Mouse (Mus musculus): ENCODE results near the gene Dpp6.

The Dpp6 gene

DNA sequence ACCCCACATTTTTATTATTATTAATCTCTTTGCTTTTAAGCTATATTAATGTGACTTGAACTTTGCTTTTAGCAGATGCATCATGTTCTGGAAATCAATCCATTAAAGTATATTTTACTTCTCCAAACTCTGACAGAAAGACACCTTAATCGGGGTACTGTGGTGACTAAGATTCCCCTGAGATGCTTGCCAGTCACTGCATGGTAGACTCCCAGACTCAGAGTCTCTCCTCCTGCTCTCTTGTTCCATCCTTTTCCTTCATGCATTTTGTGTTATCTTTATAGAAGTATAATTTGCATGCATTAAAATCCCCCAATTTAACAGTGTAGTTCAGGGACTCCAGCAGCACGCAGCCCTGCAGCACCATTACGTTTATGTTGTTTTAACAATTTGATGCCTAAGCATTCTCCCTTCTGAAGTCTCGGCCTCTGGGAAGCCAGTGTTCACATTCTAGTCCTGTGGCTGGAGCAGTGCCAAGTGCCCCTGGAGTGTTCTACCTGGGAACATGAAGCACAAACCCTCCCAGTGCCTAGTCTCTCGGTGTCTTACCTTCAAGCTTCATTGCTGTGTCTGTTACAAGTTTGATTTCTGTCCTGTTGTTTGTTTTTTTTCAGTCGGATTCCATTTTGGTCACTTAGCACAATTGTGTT is 153.1 kb downstream of the Dpp6 start:
- no peak for DNase-seq (ENCODE audit: low spot score)

GRCm38 (mm10) chr5:26973166-26973565 is 156.2 kb downstream of the Dpp6 start:
- DNase-seq (ENCODE audit: low spot score): no peak

DNA sequence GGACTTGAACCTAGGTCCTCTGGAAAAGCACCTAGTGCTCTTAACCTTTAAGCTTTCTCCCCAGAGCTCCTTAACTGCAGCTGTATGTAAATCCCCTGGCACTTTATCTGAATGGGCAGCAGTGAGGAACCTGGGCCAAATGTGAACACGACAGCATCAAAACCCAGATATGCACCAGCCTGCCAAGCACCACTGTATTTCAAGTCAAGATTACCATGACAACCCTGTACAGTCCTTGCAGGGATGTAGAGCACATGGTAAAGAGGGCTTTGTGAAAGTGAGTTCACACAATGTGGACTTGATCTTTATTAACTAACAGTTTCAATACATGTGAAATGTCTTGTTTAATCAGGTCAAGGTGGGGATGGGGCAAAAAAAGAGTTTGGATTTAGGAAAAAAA is 162.3 kb downstream of the Dpp6 start:
- DNase-seq (ENCODE audit: low spot score): no peak

DNA sequence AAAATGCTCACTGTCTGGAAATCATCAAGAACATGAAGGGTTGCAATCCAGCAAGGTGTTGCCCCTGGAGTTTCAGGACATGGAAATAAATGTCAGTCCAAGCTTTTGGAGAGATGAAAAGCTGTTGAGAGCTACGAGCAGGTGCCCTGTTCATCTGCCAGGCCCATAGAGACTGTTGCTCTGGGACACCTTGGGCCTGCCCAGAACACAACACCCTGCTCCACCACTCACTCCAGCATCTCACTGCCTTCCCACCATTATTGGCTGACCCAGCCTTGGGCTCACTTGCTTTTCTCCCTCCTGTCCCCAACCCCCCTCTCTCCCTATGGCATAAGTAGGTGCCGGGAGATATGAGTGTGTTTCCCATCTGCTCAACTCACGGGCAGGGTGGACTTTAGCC is 162.8 kb downstream of the Dpp6 start:
- DNase-seq (ENCODE audit: low spot score): no peak

GRCm38 (mm10) chr5:26985114-26985513 is 168.1 kb downstream of the Dpp6 start:
- no peak for DNase-seq (ENCODE audit: low spot score)

- DNase-seq (ENCODE audit: low spot score): no peak
Measured at GRCm38 (mm10) chr5:26991587-26991986, 174.6 kb downstream of the Dpp6 start.

DNA sequence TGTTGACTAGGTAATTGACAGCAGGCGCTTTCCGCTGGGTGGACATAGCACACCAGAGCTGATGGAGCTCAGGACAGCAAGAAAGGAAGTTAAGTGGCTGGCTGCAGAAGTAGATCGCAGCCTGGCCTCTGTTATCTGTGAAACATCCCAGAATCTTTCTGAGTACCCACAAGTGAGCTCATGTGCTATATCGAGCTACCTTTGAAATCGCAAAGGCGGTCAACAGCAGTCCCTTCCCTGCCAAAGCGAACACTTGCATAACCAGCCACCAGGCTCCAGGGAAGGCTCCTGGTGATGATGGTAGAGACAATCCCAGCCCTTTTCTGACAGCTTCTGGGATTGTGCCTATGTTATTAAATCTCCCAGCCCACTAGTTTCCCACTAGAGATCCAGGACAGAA is 186.5 kb downstream of the Dpp6 start:
- DNase-seq (ENCODE audit: low spot score): no peak

GRCm38 (mm10) chr5:27009157-27009556 is 192.2 kb downstream of the Dpp6 start:
- no peak for DNase-seq (ENCODE audit: low spot score)

DNA sequence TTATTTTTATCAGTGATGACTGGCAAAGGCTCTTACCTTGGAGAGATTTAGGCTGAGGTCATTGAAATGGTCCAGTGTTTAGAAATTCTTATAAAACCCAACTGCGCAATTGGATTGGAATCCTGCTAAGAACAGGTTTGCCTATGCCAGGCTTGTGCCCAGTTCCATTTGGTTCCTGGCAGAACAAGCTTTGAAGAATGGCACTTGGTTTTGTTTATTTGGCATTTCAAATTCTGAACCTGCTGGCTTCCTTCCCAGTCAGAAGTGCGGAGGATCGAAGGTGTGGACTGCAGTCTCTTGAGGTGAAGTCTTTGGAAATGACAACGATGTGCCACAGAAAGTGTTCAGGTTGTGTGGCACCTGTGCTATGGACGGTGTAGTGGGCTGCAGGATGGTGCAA is 193.6 kb downstream of the Dpp6 start:
- DNase-seq (ENCODE audit: low spot score): no peak

GRCm38 (mm10) chr5:27018314-27018956 is 201.4 kb downstream of the Dpp6 start:
- DNase-seq (ENCODE audit: low spot score): no peak

GRCm38 (mm10) chr5:27028611-27029010 is 211.6 kb downstream of the Dpp6 start:
- no peak for DNase-seq (ENCODE audit: low spot score)

GRCm38 (mm10) chr5:27029784-27030183 is 212.8 kb downstream of the Dpp6 start:
- DNase-seq (ENCODE audit: low spot score): no peak

GRCm38 (mm10) chr5:27034858-27035257 is 217.9 kb downstream of the Dpp6 start:
- no peak for DNase-seq (ENCODE audit: low spot score)

DNA sequence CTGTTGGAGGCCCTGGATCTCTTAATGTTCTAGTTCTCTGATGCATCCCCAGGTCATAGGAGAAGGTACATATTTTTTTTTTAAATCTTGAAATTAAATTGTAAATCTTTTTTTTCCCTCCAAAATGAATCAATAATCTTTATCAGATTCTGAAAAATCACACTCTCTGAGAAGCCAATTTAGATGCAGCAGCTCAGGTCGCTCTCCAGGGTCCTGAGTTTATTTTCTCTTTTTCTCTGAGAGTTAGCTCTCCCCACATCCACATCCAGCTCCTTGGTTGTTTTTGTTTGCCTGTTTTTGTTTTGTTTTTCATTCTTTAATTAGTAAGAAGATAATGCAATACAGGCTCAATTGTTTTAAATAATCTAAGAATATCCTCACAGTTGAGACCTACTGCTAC is 218.3 kb downstream of the Dpp6 start:
- no peak for DNase-seq (ENCODE audit: low spot score)

DNA sequence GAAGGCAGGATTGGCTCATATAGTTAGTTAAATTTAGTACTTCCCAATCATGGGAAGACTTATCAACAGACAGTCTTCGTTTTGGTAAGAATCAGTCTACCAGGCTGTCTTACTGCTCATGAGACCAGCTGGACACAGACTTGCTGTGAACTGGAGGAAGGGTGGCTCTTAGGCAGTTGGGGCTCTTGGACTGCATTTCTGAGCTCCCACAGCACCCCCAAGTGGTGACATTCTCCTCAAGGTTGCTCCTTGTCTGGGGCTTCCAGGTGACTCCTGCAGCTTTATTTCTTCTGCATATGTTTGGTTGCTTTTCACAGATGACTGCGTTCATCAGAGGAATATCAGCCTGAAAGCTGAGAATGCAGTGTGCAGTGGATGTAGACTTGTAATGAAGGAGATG is 218.9 kb downstream of the Dpp6 start:
- no peak for DNase-seq (ENCODE audit: low spot score)

GRCm38 (mm10) chr5:27037796-27038195 is 220.8 kb downstream of the Dpp6 start:
- no peak for DNase-seq (ENCODE audit: low spot score)

- no peak for DNase-seq (ENCODE audit: low spot score)
Measured at GRCm38 (mm10) chr5:27048167-27048566, 231.2 kb downstream of the Dpp6 start.

DNA sequence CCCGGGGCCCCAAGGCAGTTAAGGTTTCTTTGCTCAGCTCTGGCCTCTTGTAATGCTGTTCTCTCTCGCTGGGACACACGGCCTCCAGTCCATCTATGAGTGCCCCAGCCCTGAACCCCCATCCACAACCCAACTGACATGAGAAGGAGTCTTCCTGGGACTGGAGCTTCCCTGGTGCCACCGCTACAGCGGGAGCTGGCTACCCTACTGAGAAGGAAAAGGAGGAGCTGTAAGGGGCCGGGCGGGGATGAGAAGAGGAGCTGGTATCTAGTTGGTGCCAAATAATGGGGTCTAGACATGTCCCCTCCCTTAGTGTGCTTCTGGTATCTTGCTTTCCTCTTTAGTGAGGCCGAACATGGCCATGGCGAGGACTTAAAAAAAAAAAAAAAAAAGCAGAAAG is 231.9 kb downstream of the Dpp6 start:
- no peak for DNase-seq (ENCODE audit: low spot score)

- DNase-seq (ENCODE audit: low spot score): no peak
Measured at GRCm38 (mm10) chr5:27049341-27050091, 232.5 kb downstream of the Dpp6 start.

- DNase-seq (ENCODE audit: low spot score): no peak
Measured at GRCm38 (mm10) chr5:27051250-27051649, 234.2 kb downstream of the Dpp6 start.

DNA sequence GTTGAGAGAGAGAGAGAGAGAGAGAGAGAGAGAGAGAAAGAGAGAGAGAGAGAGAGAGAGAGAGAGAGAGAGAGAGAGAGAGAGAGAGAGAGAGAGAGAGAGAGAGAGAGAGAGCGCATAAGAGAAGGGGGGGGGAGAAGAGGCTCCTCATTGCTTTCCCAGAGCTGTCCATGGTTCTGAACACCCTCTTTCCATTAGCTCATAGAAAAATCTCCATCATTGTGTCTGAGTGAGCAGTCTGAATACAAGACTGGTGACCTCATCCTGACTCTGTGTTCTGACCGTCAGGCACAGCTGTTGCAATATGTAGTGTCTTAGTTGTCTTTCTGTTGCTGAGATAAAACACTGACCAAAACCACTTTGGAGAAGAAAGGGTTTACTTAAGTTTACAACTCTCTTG is 235.4 kb downstream of the Dpp6 start:
- DNase-seq (ENCODE audit: low spot score): peak; percentile 12

DNA sequence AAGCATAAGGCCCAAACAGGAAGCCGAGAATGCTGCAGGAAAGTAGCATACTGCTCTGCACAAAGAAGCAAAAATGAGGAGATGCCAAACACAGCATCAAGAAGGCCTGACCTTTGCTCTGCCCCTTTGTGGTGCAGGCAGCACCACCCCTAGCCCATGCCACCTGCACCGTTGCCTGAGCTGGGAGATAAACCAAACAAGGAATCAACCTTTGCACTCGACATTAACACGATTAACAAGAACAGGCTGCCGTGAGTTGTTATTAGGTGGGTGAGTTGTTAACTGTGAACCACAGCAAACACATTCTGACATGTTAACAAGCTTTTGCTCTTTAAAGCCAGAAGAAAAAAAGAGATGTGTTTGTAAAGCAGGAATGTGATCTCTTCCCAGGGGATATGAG is 239.4 kb downstream of the Dpp6 start:
- DNase-seq (ENCODE audit: low spot score): no peak

GRCm38 (mm10) chr5:27060114-27060513 is 243.1 kb downstream of the Dpp6 start:
- DNase-seq (ENCODE audit: low spot score): no peak

All from adipocyte (in vitro differentiated cells).